Mouse (Mus musculus) embryonic fibroblast, embryonic 13.5 days (primary cell): ENCODE results near the gene Itgb3. TPM values are rescaled to one million over a fixed set of nuclear protein-coding genes. Genes with fewer than 3 reads are reported as not detected.
A peak's percentile ranks its signal among the peaks of the same experiment; 100 is the strongest.

ENCODE experiments used
- H3K27ac ChIP-seq: 2 replicates; pipeline ENCODE4 v1.5.1; 2012; ENCODE audit warnings: low read length, control low read depth, inconsistent platforms; ENCODE audit not compliant: insufficient read depth
- H3K4me1 ChIP-seq: 2 replicates; pipeline ENCODE4 v1.6.1; 2011; ENCODE audit warnings: low read length; ENCODE audit not compliant: control insufficient read depth, insufficient read depth
- H3K4me3 ChIP-seq: 2 replicates; pipeline ENCODE4 v1.5.1; 2011; ENCODE audit warnings: mild to moderate bottlenecking, control low read depth, low read length; ENCODE audit not compliant: insufficient read depth
- CTCF ChIP-seq: IDR thresholded peaks from 2 replicates; pipeline ENCODE4 v1.5.1; 2011; ENCODE audit warnings: mild to moderate bottlenecking, control low read depth, low read length, moderate library complexity, borderline replicate concordance; ENCODE audit not compliant: insufficient read depth
- POLR2A ChIP-seq: IDR thresholded peaks from 2 replicates; pipeline ENCODE4 v1.6.1; 2011; ENCODE audit warnings: low read depth, mild to moderate bottlenecking, control low read depth, low read length, moderate library complexity
- polyA plus RNA-seq: library from polyadenylated mRNA; stranded (reverse); fragments of >200 nt; gene quantifications from 2 replicates; pipeline ENCODE4 v1.2.4, GENCODE M21; 2011; ENCODE audit warnings: low read depth; ENCODE audit not compliant: missing spikeins, insufficient read length

The Itgb3 gene
- 19.2 and 28.9 TPM in 2 replicates for polyA plus RNA-seq

DNA sequence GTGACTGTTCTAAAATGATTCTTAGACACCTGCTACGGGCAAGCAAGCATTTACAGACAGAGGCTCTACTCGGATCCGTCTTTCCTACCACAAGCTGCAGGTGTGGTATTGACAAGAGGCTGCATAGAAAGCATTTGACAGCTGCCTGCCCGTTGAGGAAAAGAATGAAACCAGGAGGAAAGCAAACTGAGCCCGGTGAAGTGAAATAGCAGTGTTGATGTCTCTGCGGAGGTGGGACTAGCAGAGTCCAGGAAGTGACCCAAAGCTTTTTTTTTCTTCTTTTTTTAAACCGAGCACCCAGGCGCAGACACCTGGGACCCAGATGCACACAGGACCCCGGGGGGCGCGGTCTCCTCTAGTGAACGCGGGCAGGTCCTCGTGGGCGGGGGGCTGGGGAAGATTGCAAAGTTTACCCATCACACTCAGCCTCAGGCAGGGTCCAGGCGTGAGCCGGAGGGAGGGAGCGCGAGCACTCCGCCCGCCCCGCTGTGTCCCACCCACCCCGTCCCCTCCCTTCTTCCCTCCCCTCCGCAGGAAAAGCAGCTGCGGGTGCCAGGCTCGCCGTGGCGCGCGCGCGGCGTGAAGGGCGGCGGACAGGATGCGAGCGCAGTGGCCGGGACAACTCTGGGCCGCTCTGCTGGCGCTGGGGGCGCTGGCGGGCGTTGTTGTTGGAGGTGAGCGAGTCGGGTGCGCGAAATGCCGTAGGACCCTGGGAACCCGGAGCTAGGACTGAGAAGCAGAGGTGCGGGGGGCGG, at the start of gene Itgb3:
Gene Itgb3 (plus strand): TSS at position 510 of the 755 bp plus-strand sequence.
- TF ChIP-seq POLR2A (peak; percentile 52), CTCF (0 out of 2 replicates have a peak, but pooled peaks have one; percentile 15)
- Histone ChIP-seq H3K27ac (peak within 1 kb of the TSS; percentile 17; the same call in 1 of the 2 replicates), H3K4me3 (peak within 1 kb of the TSS; percentile 76), H3K4me1 (peaks cover 11% of the 10 kb centered on the region)

DNA sequence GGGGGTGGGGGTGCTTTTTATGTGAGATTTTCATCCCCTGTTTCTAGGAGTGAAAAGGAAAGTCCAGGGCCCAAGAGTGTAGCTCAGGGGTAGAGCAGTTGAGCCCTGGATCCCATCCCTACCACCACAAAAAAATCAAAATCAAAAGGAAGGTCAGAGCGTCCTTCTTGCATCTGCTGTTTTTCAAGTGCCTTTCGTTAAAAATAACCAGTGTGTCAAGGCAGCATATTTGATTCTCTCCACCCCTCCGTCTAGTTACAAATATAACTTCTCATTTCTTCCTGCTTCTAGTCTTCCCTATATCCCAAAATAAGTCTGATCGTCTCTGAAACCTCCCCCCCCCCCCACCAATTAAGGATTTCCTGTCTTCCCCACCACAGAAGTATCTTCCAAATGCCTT, 49.7 kb upstream of the Itgb3 start:
- TF ChIP-seq POLR2A (no peak), CTCF (no peak)
- H3K4me3 ChIP-seq: no peak overlapping the region
- H3K4me1 ChIP-seq: peaks cover 7% of the 10 kb centered on the region; the same call in 1 of the 2 replicates
- no peak overlapping the region for H3K27ac ChIP-seq

DNA sequence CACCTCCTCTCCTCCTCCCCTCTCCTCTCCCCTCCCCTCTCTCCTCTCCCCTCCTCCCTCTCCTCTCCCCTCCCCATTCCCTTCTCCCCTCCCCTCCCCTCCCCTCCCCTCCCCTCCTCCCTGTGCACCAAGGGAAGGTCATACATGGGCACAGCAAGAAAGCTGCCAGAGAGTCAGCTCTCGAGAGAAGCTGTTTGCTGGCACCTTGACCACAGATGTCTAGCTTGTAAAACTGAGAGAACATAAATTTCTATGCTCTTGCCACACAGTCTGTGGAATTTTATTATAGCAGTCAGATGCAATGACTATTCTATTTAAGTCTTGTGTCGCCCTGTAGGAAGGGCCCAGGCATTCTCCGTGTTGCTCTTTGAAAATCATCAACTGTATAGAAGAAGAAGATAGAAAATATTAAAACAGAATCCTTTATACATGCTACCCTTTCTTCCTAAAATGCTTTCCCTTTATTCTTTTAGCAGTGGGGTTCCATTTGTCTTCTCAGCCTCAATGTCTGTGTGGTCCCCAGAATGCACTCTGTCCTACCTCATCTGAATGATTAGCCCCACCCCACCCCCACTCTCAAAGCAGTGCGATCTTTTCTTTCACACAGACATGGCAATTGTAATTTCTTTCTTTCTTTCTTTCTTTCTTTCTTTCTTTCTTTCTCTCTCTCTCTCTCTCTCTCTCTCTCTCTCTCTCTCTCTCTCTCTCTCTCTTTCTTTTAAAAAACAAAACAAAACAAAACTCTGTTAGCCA, 49.0 kb upstream of the Itgb3 start:
- TF ChIP-seq POLR2A (no peak), CTCF (no peak)
- H3K4me1 ChIP-seq: peaks cover 7% of the 10 kb centered on the region; the same call in 1 of the 2 replicates
- H3K4me3 ChIP-seq: no peak overlapping the region
- no peak overlapping the region for H3K27ac ChIP-seq

DNA sequence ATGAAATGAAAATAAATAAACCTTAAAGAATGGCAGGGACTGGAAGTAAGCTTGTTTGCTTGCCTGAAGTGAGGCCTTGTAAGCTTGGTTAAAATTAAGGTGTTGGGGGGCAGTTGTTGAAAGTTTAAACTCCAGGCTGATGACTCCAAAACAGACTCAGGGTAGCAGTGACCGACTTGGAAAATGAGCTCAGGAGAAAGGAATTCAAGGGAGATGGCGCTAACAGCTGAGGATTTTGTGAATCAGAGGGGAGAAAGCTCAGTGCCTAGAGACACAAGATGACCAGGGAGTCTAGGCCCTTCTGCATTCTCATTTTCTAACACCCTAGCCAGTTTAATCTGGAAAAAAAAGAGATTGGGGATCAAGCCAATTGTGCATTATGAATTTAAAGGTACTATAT, 46.8 kb upstream of the Itgb3 start:
- TF ChIP-seq POLR2A (no peak), CTCF (no peak)
- Histone ChIP-seq H3K27ac (peak overlapping the region; percentile 66), H3K4me1 (peaks cover 10% of the 10 kb centered on the region; the same call in 1 of the 2 replicates), H3K4me3 (no peak overlapping the region)

DNA sequence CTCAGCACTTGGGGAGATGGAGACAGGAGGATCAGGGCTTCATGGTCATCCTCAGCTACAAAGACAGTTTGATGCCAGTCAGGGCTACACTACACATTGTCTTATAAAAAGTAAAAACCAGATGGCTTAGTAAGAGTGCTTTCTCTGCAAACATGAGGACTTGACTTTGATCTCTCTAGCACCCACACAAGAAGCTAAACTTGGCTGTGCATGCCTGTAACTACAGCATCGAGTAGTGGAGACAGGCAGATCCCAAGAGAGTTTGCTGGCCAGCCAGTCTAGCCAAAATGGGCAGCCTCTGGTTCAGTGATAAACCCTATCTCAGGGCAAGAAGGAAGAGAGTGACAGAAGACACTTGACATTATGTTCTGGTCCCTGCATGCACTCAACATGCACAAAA, 44.3 kb upstream of the Itgb3 start:
- Histone ChIP-seq H3K4me3 (no peak overlapping the region), H3K27ac (no peak overlapping the region), H3K4me1 (peaks cover 10% of the 10 kb centered on the region; the same call in 1 of the 2 replicates)
- TF ChIP-seq POLR2A: no peak
- no peak for TF ChIP-seq CTCF

DNA sequence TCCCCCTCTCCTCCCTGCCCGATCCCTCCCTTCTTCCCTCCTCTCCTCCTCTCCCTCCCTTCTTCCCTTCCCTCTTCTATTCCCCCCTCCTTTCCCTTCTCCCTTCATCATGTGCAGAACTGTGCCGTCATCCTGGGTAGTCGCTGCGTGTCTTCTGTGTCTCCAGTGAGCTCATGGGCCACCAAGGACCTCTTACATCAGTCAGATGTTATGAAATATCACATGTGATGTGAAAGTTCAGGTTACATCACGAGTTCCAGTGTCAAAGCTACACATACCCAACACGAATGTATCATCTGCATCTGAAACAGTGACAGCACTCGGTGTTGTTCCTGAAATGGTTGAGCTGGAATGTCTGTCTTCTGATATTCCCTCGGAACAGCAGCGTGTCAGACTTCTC, 42.6 kb upstream of the Itgb3 start:
- Histone ChIP-seq H3K4me3 (no peak overlapping the region), H3K27ac (no peak overlapping the region), H3K4me1 (peaks cover 10% of the 10 kb centered on the region; the same call in 1 of the 2 replicates)
- no peak for TF ChIP-seq CTCF
- no peak for TF ChIP-seq POLR2A

DNA sequence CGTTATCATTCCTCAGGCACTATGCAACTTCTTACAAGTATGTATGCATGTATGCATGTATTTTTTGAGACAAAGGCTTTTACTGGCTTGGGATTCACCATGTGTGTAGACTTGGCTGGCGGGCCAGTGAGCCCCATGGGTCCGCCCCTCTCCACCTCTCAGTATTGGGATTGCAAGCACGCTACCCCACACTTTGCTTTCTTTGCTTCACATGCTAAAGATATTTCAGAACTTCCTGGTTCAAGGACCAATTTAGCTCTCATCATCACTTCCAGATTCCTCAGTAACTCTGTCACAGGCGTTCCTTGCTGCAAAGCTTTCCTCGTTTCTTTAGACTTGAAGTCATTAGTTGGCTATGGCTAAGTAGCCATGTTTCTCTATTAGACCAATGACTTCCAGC, 41.7 kb upstream of the Itgb3 start:
- Histone ChIP-seq H3K27ac (no peak overlapping the region), H3K4me3 (no peak overlapping the region), H3K4me1 (peaks cover 3% of the 10 kb centered on the region; the same call in 1 of the 2 replicates)
- TF ChIP-seq CTCF: no peak
- TF ChIP-seq POLR2A: no peak

DNA sequence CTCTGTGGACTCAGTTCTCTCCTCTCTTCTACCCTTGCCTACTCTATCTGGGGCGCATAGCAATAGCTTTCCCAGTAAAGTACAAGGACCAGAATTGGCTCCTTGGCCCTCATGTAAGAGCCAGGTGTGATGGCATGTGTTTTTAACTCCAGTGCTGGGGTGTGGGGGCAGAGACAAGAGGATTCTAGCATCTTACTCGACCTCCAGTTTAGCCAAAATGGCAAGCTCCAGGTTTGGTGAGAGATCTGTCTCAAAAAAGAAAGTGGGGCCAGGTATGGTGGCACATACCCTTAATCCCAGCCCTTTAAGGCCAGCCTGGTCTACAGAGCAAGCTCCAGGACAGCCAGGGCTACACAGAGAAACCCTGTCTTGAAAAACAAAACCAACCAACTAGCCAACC, 41.0 kb upstream of the Itgb3 start:
- Histone ChIP-seq H3K4me1 (peaks cover 3% of the 10 kb centered on the region; the same call in 1 of the 2 replicates), H3K4me3 (no peak overlapping the region), H3K27ac (no peak overlapping the region)
- no peak for TF ChIP-seq CTCF
- no peak for TF ChIP-seq POLR2A

DNA sequence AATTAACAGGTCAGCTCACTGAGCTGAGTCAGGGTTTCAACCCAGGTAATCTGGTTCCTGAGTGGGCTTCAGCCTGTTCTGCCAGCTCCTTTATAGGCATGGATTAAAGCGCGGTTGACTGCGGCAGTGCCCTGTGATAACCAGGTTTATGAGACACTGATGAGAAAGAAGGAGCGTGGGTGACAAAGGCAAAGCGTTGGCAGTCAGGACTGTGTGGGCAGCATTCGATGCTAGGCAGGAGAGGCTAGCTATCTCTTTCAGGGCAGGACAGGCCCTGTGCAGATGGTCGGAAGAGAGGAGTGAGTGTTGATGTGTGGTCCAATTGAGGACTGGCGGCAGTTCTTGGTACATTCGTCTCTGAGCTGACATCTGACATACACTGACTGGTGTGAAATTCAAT, 40.1 kb upstream of the Itgb3 start:
- Histone ChIP-seq H3K4me1 (peaks cover 3% of the 10 kb centered on the region; the same call in 1 of the 2 replicates), H3K4me3 (no peak overlapping the region), H3K27ac (no peak overlapping the region)
- TF ChIP-seq POLR2A (no peak), CTCF (no peak)
